Mouse (Mus musculus) brain, adult 2 months (tissue): ENCODE measurements around the gene Appl1.
"Not testable (repeated sequence)": the region's sequence is repeated elsewhere in the genome, so short reads cannot be mapped to it uniquely, and the experiment has no call there.

Source experiments
- DNase-seq: peaks from one replicate; pipeline ENCODE4 v3.0.0; 2011; ENCODE audit warnings: low read depth, low spot score

Gene Appl1

GRCm38 (mm10) chr14:26969856-26970407 lies 1.1 kb downstream of the Appl1 start:
- peak; percentile 89 for DNase-seq

GRCm38 (mm10) chr14:26969164-26969563 lies 1.9 kb downstream of the Appl1 start:
- no peak for DNase-seq

GRCm38 (mm10) chr14:26960518-26960917 lies 10.5 kb downstream of the Appl1 start:
- DNase-seq = no peak

GRCm38 (mm10) chr14:26956139-26956538 lies 14.9 kb downstream of the Appl1 start:
- not testable (repeated sequence) for DNase-seq

- DNase-seq = no peak
These were observed 35.5 kb downstream of the Appl1 start for GRCm38 (mm10) chr14:26935558-26935957.

GRCm38 (mm10) chr14:26934891-26935290 lies 36.1 kb downstream of the Appl1 start:
- DNase-seq = no peak

- DNase-seq = no peak
These were observed 47.2 kb downstream of the Appl1 start for GRCm38 (mm10) chr14:26923702-26924421.

GRCm38 (mm10) chr14:26919310-26919709 lies 51.7 kb downstream of the Appl1 start:
- no peak for DNase-seq

- peak; percentile 65 for DNase-seq
These were observed 57.3 kb downstream of the Appl1 start for GRCm38 (mm10) chr14:26913681-26914268.

- DNase-seq = no peak
These were observed 59.2 kb downstream of the Appl1 start for GRCm38 (mm10) chr14:26911826-26912225.

GRCm38 (mm10) chr14:26911201-26911600 lies 59.8 kb downstream of the Appl1 start:
- no peak for DNase-seq

GRCm38 (mm10) chr14:26910461-26910860 lies 60.6 kb downstream of the Appl1 start:
- DNase-seq = not testable (repeated sequence)

GRCm38 (mm10) chr14:26907401-26907800 lies 63.6 kb downstream of the Appl1 start:
- no peak for DNase-seq

GRCm38 (mm10) chr14:26900893-26901292 lies 70.1 kb downstream of the Appl1 start:
- DNase-seq = peak; percentile 75

- DNase-seq = peak; percentile 15
These were observed 71.5 kb downstream of the Appl1 start for GRCm38 (mm10) chr14:26899490-26899889.

GRCm38 (mm10) chr14:26894392-26894791 lies 76.6 kb downstream of the Appl1 start, which contains the start of gene Asb14:
Gene Asb14, plus strand, starts transcription at chr14:26894557.
- no peak for DNase-seq

- DNase-seq = no peak
These were observed 80.3 kb downstream of the Appl1 start for GRCm38 (mm10) chr14:26890777-26891176.

GRCm38 (mm10) chr14:26887244-26887643 lies 83.8 kb downstream of the Appl1 start:
- DNase-seq = no peak

- no peak for DNase-seq
These were observed 89.3 kb downstream of the Appl1 start for GRCm38 (mm10) chr14:26881700-26882099.

- DNase-seq = no peak
These were observed 91.1 kb downstream of the Appl1 start for GRCm38 (mm10) chr14:26879976-26880375.

GRCm38 (mm10) chr14:26878756-26879155 lies 92.3 kb downstream of the Appl1 start:
- no peak for DNase-seq
